Mouse (Mus musculus) neural tube, embryonic 11.5 days (tissue): ENCODE results near the gene S100a10. TPM values are rescaled to one million over a fixed set of nuclear protein-coding genes. Genes with fewer than 3 reads are reported as not detected.
A peak's percentile ranks its signal among the peaks of the same experiment; 100 is the strongest.

ENCODE experiments used
- ATAC-seq: fragments of 200-750 bp; cut with Nextera tagmentation; 2 replicates; pipeline ENCODE4 v1.8.0; 2017; ENCODE audit warnings: moderate number of reproducible peaks, mild to moderate bottlenecking, moderate TSS enrichment, moderate library complexity; ENCODE audit not compliant: insufficient read depth, low FRiP score, low TSS enrichment
- DNase-seq: peaks from one replicate; pipeline ENCODE4 v3.0.0-alpha.2; 2015; ENCODE audit warnings: low spot score
- H3K27ac ChIP-seq: fragments of 300-500 bp; sonication (generic); 2 replicates; pipeline ENCODE4 v1.5.1; 2014; ENCODE audit warnings: low read depth, mild to moderate bottlenecking, low read length
- H3K27me3 ChIP-seq: fragments of 300-500 bp; sonication (generic); 2 replicates; pipeline ENCODE4 v1.6.1; 2014; ENCODE audit warnings: mild to moderate bottlenecking, low read length, mixed read lengths; ENCODE audit not compliant: control insufficient read depth, insufficient read depth
- H3K36me3 ChIP-seq: fragments of 300-500 bp; sonication (generic); 2 replicates; pipeline ENCODE4 v1.6.1; 2014; ENCODE audit warnings: mild to moderate bottlenecking, low read length, moderate library complexity, mixed read lengths; ENCODE audit not compliant: control insufficient read depth, insufficient read depth
- H3K4me1 ChIP-seq: fragments of 300-500 bp; sonication (generic); 2 replicates; pipeline ENCODE4 v1.6.1; 2014; ENCODE audit warnings: low read length, mixed read lengths; ENCODE audit not compliant: control insufficient read depth, insufficient read depth
- H3K4me2 ChIP-seq: fragments of 300-500 bp; sonication (generic); 2 replicates; pipeline ENCODE4 v1.6.1; 2014; ENCODE audit warnings: low read depth, mild to moderate bottlenecking, moderate library complexity
- H3K4me3 ChIP-seq: fragments of 300-500 bp; sonication (generic); 2 replicates; pipeline ENCODE4 v1.5.1; 2014; ENCODE audit warnings: low read depth, low read length
- H3K9ac ChIP-seq: fragments of 300-500 bp; sonication (generic); 2 replicates; pipeline ENCODE4 v1.6.1; 2014; ENCODE audit warnings: mild to moderate bottlenecking, low read length
- H3K9me3 ChIP-seq: fragments of 300-500 bp; sonication (generic); 2 replicates; pipeline ENCODE4 v1.6.1; 2016; ENCODE audit warnings: low read length; ENCODE audit not compliant: control insufficient read depth
- WGBS: fragments of 180-500 bp; shearing (Covaris S2); extraction: QIAGEN DNeasy Blood & Tissue Kit; methylation state at CpG from one replicate; pipeline ENCODE4 v1.1.7; 2014; 5-methylcytosine and 5-hydroxymethylcytosine counted together
- polyA plus RNA-seq: library from polyadenylated mRNA; unstranded; fragments of >200 nt; fragmentation: Nextera tagmentation; extraction: Ambion mirVana; gene quantifications from 2 replicates; pipeline ENCODE4 v1.2.1, GENCODE M21; 2014

Gene S100a10
- polyA plus RNA-seq, 1 experiment from 2014 or later: 203 TPM

DNA sequence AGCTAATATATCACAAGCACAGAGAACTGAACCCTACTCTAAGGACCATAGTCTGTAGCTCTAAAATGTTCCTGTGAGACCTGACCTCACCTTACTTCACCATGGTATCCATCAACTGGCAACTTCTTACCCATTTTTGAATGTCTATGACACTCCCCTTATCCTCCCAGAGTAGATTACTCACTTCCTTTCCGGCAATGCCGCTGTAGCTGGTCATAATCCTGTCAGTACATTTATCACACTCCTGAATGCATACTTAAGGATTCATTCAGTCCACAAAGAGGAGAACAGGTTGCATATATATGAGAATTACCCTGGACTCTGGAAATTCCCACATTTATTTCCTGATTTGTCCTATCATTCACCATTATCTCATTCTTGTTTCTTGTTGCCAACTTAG lies 37.5 kb upstream of the S100a10 start:
- Histone ChIP-seq H3K9me3 (no peaks in the 10 kb centered on the region), H3K36me3 (no peaks in the 10 kb centered on the region), H3K4me3 (no peak overlapping the region), H3K27ac (no peak overlapping the region), H3K4me1 (no peaks in the 10 kb centered on the region), H3K4me2 (no peak overlapping the region), H3K9ac (no peak overlapping the region), H3K27me3 (no peaks in the 10 kb centered on the region)
- 78% methylated on average over 2 of the region's 2 CpGs for WGBS
- DNase-seq (no peak), ATAC-seq (no peak)

DNA sequence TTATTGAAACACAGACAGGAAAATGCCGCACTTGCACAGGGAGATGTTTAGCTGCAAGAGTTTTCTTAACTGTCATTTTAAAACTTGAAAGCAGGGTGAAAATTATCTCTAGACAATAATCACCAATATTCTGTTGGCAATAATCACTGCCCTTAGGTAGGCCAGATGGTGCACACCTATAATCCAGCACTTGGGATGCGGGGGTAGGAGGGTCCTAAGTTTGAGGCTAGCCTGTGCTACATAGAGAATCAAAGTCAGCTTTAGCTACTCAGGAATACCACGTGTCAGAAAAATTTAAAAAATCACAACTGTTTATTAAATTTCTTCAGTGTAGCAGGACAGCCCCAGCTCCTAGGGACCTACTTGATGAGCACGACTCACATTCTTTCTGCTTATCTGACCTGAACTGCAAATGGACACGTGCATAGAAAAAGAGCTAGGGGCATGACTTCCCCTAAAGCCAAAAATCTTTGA lies 35.0 kb upstream of the S100a10 start:
- Histone ChIP-seq H3K36me3 (no peaks in the 10 kb centered on the region), H3K9ac (no peak overlapping the region), H3K27ac (no peak overlapping the region), H3K27me3 (no peaks in the 10 kb centered on the region), H3K9me3 (no peaks in the 10 kb centered on the region), H3K4me1 (no peaks in the 10 kb centered on the region), H3K4me2 (peak overlapping the region; percentile 76), H3K4me3 (no peak overlapping the region)
- DNase-seq (no peak), ATAC-seq (peak; percentile 67)
- 60% methylated on average over 5 of the region's 5 CpGs for WGBS

DNA sequence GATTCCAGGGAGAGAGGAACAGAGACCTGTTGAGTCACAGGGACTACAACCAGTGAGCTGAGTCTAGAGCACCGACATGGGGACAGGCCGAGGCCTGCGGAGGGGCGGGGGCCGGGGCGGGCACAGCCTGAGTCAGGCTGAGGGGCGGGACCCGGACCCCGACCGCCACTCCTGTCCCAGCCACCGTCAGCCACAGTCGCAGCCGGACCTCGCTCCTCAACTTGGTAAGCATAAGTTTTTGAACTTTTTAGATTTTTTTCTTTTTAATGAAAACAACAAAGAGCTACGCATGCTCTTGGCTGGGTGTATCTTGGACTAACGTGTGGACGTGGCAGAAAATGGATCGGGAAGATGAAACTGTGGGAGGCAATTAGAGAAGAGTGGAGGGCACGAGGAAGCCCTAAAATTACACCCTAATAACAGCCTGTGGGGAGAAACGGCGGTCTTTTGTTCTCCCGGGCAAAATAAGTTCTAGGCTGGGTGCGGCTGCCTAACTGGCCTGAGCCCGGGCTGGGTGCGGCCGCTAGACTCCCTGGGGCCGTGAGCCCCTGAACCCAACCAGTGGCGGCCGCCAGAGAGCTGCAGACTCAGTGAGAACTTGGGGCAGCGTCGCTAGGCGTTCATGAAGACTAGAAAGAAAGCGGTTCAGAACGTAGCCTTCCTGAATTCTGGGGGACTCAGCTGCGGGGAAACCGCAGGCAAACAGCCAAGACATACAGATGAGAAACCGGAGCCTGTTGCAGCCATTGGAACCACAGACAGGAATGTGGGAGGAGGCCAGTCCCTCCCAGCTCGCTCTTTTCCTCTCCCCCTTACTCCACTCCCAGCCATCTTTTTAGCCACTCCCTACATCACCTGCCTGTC lies 34.3 kb upstream of the S100a10 start, which contains the start of gene S100a11:
TSS of gene S100a11 (plus strand) at position 159 of the 864 bp plus-strand sequence.
- H3K27ac ChIP-seq: no peak within 1 kb of the TSS
- H3K4me1 ChIP-seq: no peaks in the 10 kb centered on the region

DNA sequence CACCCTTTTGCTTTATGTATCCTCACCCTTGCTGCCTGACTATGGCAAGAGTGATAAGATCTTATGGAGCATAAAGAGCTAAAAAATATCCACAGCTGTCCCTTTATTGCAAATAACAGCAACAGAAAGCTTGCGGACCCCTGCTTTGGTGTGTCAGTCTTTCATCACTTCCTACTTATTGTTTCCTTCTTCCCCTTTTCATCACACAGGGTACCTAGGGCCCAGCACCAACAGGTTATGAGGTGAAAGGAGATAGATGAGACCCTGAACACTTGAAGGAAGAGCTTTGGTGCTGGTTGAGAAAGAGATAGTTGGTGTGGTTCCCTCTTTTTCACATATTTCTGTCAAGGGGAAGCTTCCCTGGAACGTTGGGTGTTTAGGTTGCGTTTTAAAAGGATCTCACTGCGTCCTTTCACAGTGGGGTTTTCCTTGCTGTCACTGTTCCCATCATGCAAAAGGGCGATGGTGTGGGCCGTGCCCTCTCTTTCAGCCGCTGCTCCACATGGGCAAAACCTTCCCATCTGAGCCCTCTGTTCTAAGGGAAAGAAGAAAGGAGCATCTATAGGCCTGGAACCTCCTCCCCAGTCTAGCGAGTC lies 33.3 kb upstream of the S100a10 start:
- no peaks in the 10 kb centered on the region for H3K27me3 ChIP-seq
- no peaks in the 10 kb centered on the region for H3K9me3 ChIP-seq
- H3K4me2 ChIP-seq: no peak overlapping the region; the same call in 1 of the 2 replicates
- ATAC-seq: no peak
- H3K9ac ChIP-seq: no peak overlapping the region
- H3K27ac ChIP-seq: no peak overlapping the region
- H3K4me3 ChIP-seq: no peak overlapping the region
- WGBS: 85% methylated on average over 8 of the region's 8 CpGs
- DNase-seq: no peak
- no peaks in the 10 kb centered on the region for H3K36me3 ChIP-seq
- no peaks in the 10 kb centered on the region for H3K4me1 ChIP-seq

More for the DNA sequence above, 34.3 kb upstream of the S100a10 start, which contains the start of gene S100a11:
- ATAC-seq: peak; percentile 91
- Histone ChIP-seq H3K9ac (peak within 1 kb of the TSS; percentile 57), H3K27me3 (no peaks in the 10 kb centered on the region), H3K4me3 (peak within 1 kb of the TSS; percentile 48), H3K4me2 (peak within 1 kb of the TSS; percentile 76), H3K36me3 (no peaks in the 10 kb centered on the region), H3K9me3 (no peaks in the 10 kb centered on the region)
- peak; percentile 75 for DNase-seq
- under 1% methylated on average over 38 of the region's 38 CpGs for WGBS

DNA sequence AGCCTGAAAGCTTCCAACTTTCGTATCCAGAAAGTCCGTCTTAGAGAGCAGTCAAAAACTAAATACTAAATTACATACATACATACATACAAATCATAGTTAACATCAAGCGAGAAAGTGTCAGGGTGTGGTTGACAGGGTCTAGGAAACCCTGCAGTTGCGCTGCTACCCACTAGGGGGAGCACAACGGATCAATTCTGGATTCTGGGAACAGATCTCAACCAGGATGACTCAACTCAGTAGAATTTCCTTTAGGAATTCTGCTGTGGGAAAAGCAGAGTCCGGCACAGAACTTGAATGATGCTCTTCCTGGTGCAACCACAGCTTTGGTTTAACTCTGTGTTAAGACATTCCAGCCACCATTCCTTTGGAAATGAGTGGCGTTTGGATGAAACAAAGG lies 32.3 kb upstream of the S100a10 start:
- Histone ChIP-seq H3K9ac (no peak overlapping the region), H3K27ac (no peak overlapping the region), H3K9me3 (no peaks in the 10 kb centered on the region), H3K4me2 (no peak overlapping the region), H3K4me3 (no peak overlapping the region), H3K27me3 (no peaks in the 10 kb centered on the region), H3K36me3 (no peaks in the 10 kb centered on the region), H3K4me1 (no peaks in the 10 kb centered on the region)
- ATAC-seq (no peak), DNase-seq (peak; percentile 52)
- 40% methylated on average over 7 of the region's 7 CpGs for WGBS

DNA sequence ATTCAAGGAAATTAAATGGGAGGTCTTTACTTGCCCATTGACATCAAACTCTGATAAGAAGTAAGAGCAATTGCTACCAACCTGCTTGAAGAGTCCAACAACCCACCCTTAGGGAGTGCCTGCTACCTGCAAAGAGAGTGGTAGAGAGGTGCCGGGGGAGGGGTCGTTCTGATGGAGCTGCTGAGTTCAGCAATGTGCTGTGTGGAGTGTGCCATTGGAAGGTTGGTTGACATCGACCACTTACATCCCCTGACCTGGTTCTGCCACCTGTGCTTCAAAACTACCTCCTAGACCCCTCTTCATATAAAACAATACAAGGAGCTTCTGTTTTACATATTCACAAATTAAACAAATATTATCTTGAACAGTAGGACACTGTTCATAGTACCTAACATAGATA lies 27.6 kb upstream of the S100a10 start:
- no peak overlapping the region for H3K9ac ChIP-seq
- H3K27ac ChIP-seq: no peak overlapping the region
- no peak overlapping the region for H3K4me2 ChIP-seq
- no peak for ATAC-seq
- no peaks in the 10 kb centered on the region for H3K36me3 ChIP-seq
- 87% methylated on average over 3 of the region's 3 CpGs for WGBS
- H3K4me1 ChIP-seq: no peaks in the 10 kb centered on the region
- no peaks in the 10 kb centered on the region for H3K27me3 ChIP-seq
- no peak overlapping the region for H3K4me3 ChIP-seq
- no peaks in the 10 kb centered on the region for H3K9me3 ChIP-seq
- no peak for DNase-seq

DNA sequence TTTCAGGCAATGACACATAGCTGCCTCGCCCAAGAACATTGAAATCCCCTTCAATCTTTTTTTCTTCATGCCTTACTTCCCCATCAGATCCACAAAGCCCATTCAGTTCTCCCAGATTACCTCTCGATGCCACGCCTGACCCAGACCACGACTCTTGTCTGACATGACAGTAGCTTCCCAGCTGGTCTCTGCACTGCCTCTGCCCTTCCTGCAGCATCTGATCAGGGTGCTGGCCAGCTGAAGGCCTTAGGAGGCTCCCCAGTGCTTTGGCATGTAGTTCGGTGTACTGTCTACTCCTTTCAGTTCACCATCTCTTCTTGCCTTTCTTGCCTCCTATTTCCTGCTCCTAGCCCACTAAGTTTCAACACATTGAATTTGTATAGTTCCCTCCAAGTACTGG lies 26.1 kb upstream of the S100a10 start:
- WGBS: 77% methylated on average over 5 of the region's 5 CpGs
- Histone ChIP-seq H3K27me3 (no peaks in the 10 kb centered on the region), H3K36me3 (no peaks in the 10 kb centered on the region), H3K4me1 (no peaks in the 10 kb centered on the region), H3K9ac (no peak overlapping the region), H3K27ac (no peak overlapping the region), H3K9me3 (no peaks in the 10 kb centered on the region), H3K4me2 (no peak overlapping the region), H3K4me3 (no peak overlapping the region)
- ATAC-seq (no peak), DNase-seq (no peak)

DNA sequence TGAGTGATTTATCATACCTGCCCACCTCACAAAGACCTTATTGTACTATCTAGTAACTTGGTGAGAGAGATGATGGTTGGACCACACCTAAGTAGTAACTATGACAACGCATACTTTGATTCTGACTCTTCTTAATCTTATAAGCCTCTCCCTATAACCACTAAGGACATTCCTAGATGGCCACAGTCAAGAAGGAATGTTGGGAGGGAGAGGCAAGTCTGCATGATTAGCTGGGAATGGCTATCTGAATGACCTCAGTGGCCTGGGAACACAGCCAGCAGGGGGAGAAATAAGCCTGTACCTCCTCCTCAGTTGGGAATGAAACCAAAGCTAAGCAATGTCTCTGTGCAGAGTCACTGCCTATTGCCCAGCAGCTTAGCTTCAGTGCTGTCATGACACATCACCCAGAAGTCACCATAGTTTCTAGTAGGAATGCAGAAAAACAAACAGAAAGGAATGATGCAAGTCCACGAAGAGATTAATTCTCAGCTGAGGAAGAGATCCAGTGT lies 17.8 kb upstream of the S100a10 start:
- H3K9ac ChIP-seq: no peak overlapping the region
- no peaks in the 10 kb centered on the region for H3K9me3 ChIP-seq
- DNase-seq: no peak
- no peaks in the 10 kb centered on the region for H3K27me3 ChIP-seq
- no peaks in the 10 kb centered on the region for H3K36me3 ChIP-seq
- 73% methylated on average over 2 of the region's 2 CpGs for WGBS
- H3K27ac ChIP-seq: no peak overlapping the region
- ATAC-seq: no peak
- H3K4me3 ChIP-seq: no peak overlapping the region
- no peak overlapping the region for H3K4me2 ChIP-seq
- no peaks in the 10 kb centered on the region for H3K4me1 ChIP-seq
